Mouse (Mus musculus) ES-Bruce4 (cell line): ENCODE results near the gene Colca2. TPM values are rescaled to one million over a fixed set of nuclear protein-coding genes. Genes with fewer than 3 reads are reported as not detected.

ENCODE experiments used
- H3K27ac ChIP-seq: 2 replicates; pipeline ENCODE4 v1.5.1; 2012; ENCODE audit warnings: low read length, inconsistent platforms; ENCODE audit not compliant: insufficient read depth
- H3K27me3 ChIP-seq: 2 replicates; pipeline ENCODE4 v1.6.1; 2012; ENCODE audit warnings: mild to moderate bottlenecking, low read length, inconsistent platforms; ENCODE audit not compliant: control insufficient read depth, poor library complexity, insufficient read depth, severe bottlenecking
- H3K36me3 ChIP-seq: 2 replicates; pipeline ENCODE4 v1.6.1; 2012; ENCODE audit warnings: inconsistent platforms, mild to moderate bottlenecking, low read length, moderate library complexity; ENCODE audit not compliant: control insufficient read depth, poor library complexity, insufficient read depth, severe bottlenecking
- H3K4me1 ChIP-seq: one replicate; pipeline ENCODE4 v1.8.1; 2011; ENCODE audit warnings: low read length; ENCODE audit not compliant: control insufficient read depth, insufficient read depth
- H3K4me3 ChIP-seq: 2 replicates; pipeline ENCODE4 v1.5.1; 2011; ENCODE audit warnings: low read depth, mild to moderate bottlenecking, low read length
- H3K9ac ChIP-seq: 2 replicates; pipeline ENCODE4 v1.6.1; 2012; ENCODE audit warnings: low read depth, mild to moderate bottlenecking, inconsistent platforms; ENCODE audit not compliant: poor library complexity, severe bottlenecking
- H3K9me3 ChIP-seq: replicated peaks from 2 replicates; pipeline ENCODE4 v1.6.1; 2012; ENCODE audit warnings: mild to moderate bottlenecking, low read length, inconsistent platforms; ENCODE audit not compliant: control insufficient read depth, poor library complexity, insufficient read depth, severe bottlenecking
- CTCF ChIP-seq: IDR thresholded peaks from one replicate; pipeline ENCODE4 v1.8.1; 2011; ENCODE audit warnings: low read depth, low read length
- EP300 ChIP-seq: IDR thresholded peaks from 2 replicates; pipeline ENCODE4 v1.6.1; 2011; ENCODE audit warnings: low read depth, low read length; ENCODE audit not compliant: insufficient read depth
- POLR2A ChIP-seq: IDR thresholded peaks from one replicate; pipeline ENCODE4 v1.8.1; 2011; ENCODE audit warnings: low read length; ENCODE audit not compliant: insufficient read depth
- polyA plus RNA-seq: library from polyadenylated mRNA; stranded (reverse); fragments of >200 nt; gene quantifications from 2 replicates; pipeline ENCODE4 v1.2.4, GENCODE M21; 2011; ENCODE audit warnings: low read depth; ENCODE audit not compliant: missing spikeins, insufficient read depth, insufficient read length

The Colca2 gene
- polyA plus RNA-seq, 1 experiment: 0.48 TPM

DNA sequence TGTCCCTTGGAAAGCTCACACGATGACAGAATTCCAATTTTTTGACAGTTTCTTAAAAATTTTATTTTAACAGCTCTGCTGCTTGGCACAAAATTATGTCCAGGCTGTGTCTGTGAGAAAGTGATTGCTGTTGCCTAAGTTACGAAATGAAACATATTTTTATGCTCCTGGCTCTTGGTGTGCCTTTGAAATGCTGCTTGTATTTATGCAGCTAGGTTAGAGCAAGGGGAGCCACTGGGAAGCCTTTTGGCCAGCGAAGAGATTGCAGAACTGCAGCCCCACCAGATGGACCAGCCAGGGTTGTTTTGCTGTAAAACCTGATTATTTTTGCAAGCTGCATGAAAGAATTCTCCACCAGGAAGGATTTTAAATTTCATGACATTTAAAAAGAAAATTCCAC lies 26.8 kb upstream of the Colca2 start:
- no peaks in the 10 kb centered on the region for H3K36me3 ChIP-seq
- no peak overlapping the region for H3K9ac ChIP-seq
- H3K27ac ChIP-seq: no peak overlapping the region
- no peaks in the 10 kb centered on the region for H3K9me3 ChIP-seq
- H3K27me3 ChIP-seq: no peaks in the 10 kb centered on the region
- no peak overlapping the region for H3K4me3 ChIP-seq
- peaks cover 4% of the 10 kb centered on the region for H3K4me1 ChIP-seq
- no peak for TF ChIP-seq POLR2A
- no peak for TF ChIP-seq EP300
- no peak for TF ChIP-seq CTCF

DNA sequence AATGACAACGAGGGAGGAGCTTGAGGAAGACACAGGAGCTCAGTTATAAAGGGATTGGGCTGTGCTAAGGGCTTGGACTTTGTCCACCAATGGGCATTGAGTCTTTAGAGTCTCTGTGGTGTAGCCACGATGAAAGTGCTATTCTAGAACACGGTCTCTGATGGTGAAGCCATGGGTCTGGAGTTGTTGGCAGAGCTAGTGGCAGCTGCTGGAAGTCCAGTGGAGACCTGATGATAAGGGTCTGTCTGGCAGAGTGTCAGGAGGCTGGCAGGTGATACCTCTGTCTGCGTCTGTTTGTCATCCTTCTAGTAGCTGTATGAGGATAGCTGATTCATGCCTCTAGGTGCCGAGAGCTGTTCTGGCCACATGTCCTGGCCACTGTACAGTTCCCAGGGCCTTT lies 25.6 kb upstream of the Colca2 start:
- Histone ChIP-seq H3K9ac (no peak overlapping the region), H3K27ac (no peak overlapping the region), H3K4me3 (no peak overlapping the region), H3K9me3 (no peaks in the 10 kb centered on the region), H3K4me1 (peaks cover 4% of the 10 kb centered on the region), H3K36me3 (no peaks in the 10 kb centered on the region), H3K27me3 (no peaks in the 10 kb centered on the region)
- TF ChIP-seq EP300 (no peak), POLR2A (no peak), CTCF (no peak)

DNA sequence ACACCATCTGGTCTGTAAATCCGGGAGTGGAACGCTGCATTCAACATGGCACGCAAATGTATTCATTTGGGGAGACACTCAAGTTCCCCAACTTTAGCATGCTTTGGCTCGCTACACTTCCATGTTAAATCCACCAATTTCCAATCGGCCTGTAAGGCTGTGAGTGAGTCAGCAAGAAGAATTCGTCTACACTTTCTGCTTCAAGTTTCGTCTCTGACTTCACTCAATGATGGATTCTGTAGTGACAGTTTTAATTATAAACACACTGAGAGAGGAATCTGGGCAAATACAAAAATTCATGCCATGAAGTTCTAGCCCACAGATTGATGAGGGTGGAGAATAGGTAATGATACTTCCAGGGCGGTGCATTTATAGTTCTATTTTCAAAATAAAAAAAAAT lies 15.2 kb upstream of the Colca2 start:
- TF ChIP-seq POLR2A (no peak), EP300 (no peak), CTCF (no peak)

DNA sequence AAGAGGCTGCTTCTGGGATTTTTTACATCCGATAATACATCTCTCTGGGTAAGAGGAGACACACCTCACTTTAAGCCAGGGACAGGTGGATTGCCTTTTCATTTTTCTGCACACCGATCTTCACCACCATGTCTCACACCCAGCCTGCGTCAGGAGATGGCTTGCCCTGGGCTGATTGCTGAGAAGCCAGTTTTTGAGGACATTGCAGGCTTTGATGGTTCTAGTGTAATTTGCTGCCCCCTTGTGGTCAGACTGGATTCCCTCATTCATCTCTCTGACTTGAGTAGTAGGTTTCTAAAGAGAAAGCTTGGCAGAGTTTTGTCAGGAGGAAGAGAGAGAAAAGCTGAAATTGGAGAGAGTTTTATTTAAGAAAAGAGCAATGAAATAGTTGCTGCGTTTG lies 14.3 kb upstream of the Colca2 start:
- H3K27me3 ChIP-seq: no peaks in the 10 kb centered on the region
- TF ChIP-seq CTCF: peak; percentile 47
- no peak for TF ChIP-seq POLR2A
- no peaks in the 10 kb centered on the region for H3K9me3 ChIP-seq
- no peak overlapping the region for H3K4me3 ChIP-seq
- H3K36me3 ChIP-seq: no peaks in the 10 kb centered on the region
- H3K27ac ChIP-seq: no peak overlapping the region
- H3K9ac ChIP-seq: no peak overlapping the region
- H3K4me1 ChIP-seq: no peaks in the 10 kb centered on the region

More for the DNA sequence above, 15.2 kb upstream of the Colca2 start:
- Histone ChIP-seq H3K9me3 (no peaks in the 10 kb centered on the region), H3K4me1 (no peaks in the 10 kb centered on the region), H3K27ac (no peak overlapping the region), H3K36me3 (no peaks in the 10 kb centered on the region), H3K9ac (no peak overlapping the region), H3K27me3 (no peaks in the 10 kb centered on the region), H3K4me3 (no peak overlapping the region)

DNA sequence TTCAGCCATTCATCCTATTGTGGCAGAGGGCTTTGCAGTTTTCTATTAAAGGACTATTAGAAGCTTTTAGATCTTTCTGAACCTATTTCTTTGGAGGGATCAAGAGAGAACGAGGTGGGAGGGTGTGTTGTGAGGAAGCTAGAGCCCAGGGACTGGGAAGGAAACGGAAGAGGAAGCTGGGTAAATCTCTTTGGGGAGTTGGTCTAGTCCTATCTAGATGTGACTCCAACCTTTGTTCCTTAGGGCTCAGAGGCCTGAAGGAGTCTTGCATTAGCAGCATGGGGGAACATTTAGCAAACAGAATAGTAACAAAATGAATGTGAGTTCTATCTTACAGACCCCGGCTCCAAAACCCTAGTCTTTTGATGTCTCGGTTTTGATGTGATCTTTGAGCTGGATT lies 12.6 kb upstream of the Colca2 start:
- Histone ChIP-seq H3K9ac (no peak overlapping the region), H3K27ac (no peak overlapping the region)

DNA sequence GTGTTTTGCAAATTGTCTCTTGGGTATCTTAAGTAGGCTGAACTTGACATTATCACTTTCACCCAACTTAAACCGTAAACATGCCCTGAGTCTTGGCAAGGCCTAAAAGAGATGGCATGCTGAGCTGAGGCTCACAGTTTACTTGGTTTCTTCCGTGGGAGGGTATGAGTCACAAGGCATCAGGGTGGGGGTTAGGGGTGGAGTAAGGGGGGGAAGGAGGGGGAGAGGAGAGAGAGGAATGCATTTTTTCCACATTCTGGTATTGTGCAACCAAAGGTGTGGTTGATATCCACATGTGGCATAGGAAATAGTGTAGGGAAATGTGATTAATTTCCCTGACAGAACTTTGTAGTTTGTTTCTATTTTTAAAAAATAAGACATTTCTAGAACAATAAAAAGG lies 7.7 kb upstream of the Colca2 start:
- no peak overlapping the region for H3K9ac ChIP-seq
- H3K9me3 ChIP-seq: no peaks in the 10 kb centered on the region
- no peak overlapping the region for H3K4me3 ChIP-seq
- no peaks in the 10 kb centered on the region for H3K27me3 ChIP-seq
- TF ChIP-seq POLR2A: no peak
- TF ChIP-seq CTCF: no peak
- no peak for TF ChIP-seq EP300
- no peaks in the 10 kb centered on the region for H3K36me3 ChIP-seq
- H3K4me1 ChIP-seq: no peaks in the 10 kb centered on the region
- H3K27ac ChIP-seq: no peak overlapping the region

More for the DNA sequence above, 12.6 kb upstream of the Colca2 start:
- Histone ChIP-seq H3K9me3 (no peaks in the 10 kb centered on the region), H3K36me3 (no peaks in the 10 kb centered on the region), H3K4me1 (no peaks in the 10 kb centered on the region), H3K4me3 (no peak overlapping the region), H3K27me3 (no peaks in the 10 kb centered on the region)
- no peak for TF ChIP-seq CTCF
- no peak for TF ChIP-seq POLR2A
- TF ChIP-seq EP300: no peak
